Mouse (Mus musculus) C2C12 (cell line): ENCODE data around the gene Cyp2w1.

Experiments
- CTCF ChIP-seq: IDR thresholded peaks from one replicate; pipeline ENCODE4 v1.5.1; 2011; ENCODE audit not compliant: control insufficient read depth, insufficient read depth, insufficient read length
- MYOD1 ChIP-seq: IDR thresholded peaks from one replicate; pipeline ENCODE4 v1.6.1; 2011; ENCODE audit warnings: low read depth; ENCODE audit not compliant: control insufficient read depth, insufficient read length

- TF ChIP-seq CTCF (no peak), MYOD1 (no peak)
These were observed 31.1 kb upstream of the Cyp2w1 start for GRCm38 (mm10) chr5:139321331-139321730.
